Mouse (Mus musculus) limb, embryonic 12.5 days (tissue): Measurements from ENCODE around the gene Agxt. TPM values are rescaled to one million over a fixed set of nuclear protein-coding genes. Genes with fewer than 3 reads are reported as not detected.

Experiments
- polyA plus RNA-seq: library from polyadenylated mRNA; unstranded; fragments of >200 nt; fragmentation: Nextera tagmentation; extraction: Ambion mirVana; gene quantifications from 2 replicates; pipeline ENCODE4 v1.2.1, GENCODE M21; 2016

Agxt gene
- polyA plus RNA-seq, 1 experiment from 2014 or later, result not detected

Other genes with a start within 250 kb of the Agxt start
- gene Ankmy1, start 232.3 kb upstream of the Agxt start, polyA plus RNA-seq, result 0.40 and 0.55 TPM in 2 replicates
- 9.6 and 10.8 TPM in 2 replicates for gene Dusp28, start 228.3 kb upstream of the Agxt start, polyA plus RNA-seq
- gene Rnpepl1, start 224.5 kb upstream of the Agxt start, polyA plus RNA-seq, result 37.9 and 38.1 TPM in 2 replicates
- gene Capn10, start 200.9 kb upstream of the Agxt start, polyA plus RNA-seq, result 39.6 and 40.2 TPM in 2 replicates
- 0.08 and 0.20 TPM in 2 replicates for gene Gpr35, start 184.4 kb upstream of the Agxt start, polyA plus RNA-seq
- gene Aqp12, start 128.9 kb upstream of the Agxt start, polyA plus RNA-seq, result not detected in 2 replicates
- gene Kif1a, start 33.3 kb upstream of the Agxt start, polyA plus RNA-seq, result 10.3 and 12.4 TPM in 2 replicates
- 0.10 and 0.18 TPM in 2 replicates for gene 2310007B03Rik, start 25.7 kb downstream of the Agxt start, polyA plus RNA-seq
- gene Crocc2, start 33.5 kb downstream of the Agxt start, polyA plus RNA-seq, result 0.27 and 0.33 TPM in 2 replicates
- gene Sned1, start 100.6 kb downstream of the Agxt start, polyA plus RNA-seq, result 39.5 and 45.7 TPM in 2 replicates
- 34.3 and 38.8 TPM in 2 replicates for gene Mterf4, start 170.7 kb downstream of the Agxt start, polyA plus RNA-seq
- gene Ppp1r7, start 207.6 kb downstream of the Agxt start, polyA plus RNA-seq, result 66.6 and 70.0 TPM in 2 replicates
- gene Pask, start 208.2 kb downstream of the Agxt start, polyA plus RNA-seq, result 25.8 and 27.0 TPM in 2 replicates
- 0.51 and 0.87 TPM in 2 replicates for gene Ano7, start 238.7 kb downstream of the Agxt start, polyA plus RNA-seq